Mouse (Mus musculus): ENCODE results near the gene Zfp541. TPM values are rescaled to one million over a fixed set of nuclear protein-coding genes. Genes with fewer than 3 reads are reported as not detected.
A peak's percentile ranks its signal among the peaks of the same experiment; 100 is the strongest.

Zfp541 gene
- polyA plus RNA-seq, 1 experiment, result not detected

DNA sequence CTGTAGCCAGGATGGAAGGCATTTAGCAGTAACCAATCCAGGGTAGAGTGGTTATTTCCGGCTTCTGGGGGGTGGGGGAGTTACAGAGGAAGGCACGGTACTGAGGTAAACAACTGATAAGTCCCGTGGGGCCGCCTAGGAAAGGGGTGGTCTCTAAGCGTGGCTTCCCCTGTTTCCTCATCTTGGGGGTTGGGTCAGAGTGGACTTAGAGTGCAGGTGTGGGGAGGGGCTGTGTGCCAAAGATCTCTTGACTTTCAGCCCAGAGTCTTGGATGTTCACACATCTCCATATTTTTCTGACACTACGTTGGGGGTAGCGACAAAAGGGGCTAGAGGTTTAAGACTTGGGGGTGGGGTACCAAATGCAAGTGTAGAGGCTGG is 15.5 kb upstream of the Zfp541 start:
- Histone ChIP-seq H3K4me3 (ENCODE audit: low read depth, low read length) (peak overlapping the region; percentile 69), H3K27me3 (ENCODE audit: control insufficient read depth, insufficient read depth, low read length) (no peaks in the 10 kb centered on the region), H3K27ac (ENCODE audit: insufficient read depth, low read depth, low read length) (peak overlapping the region; percentile 98), H3K4me1 (ENCODE audit: control insufficient read depth, insufficient read depth, insufficient read length, low read length) (peaks cover 26% of the 10 kb centered on the region), H3K36me3 (ENCODE audit: control insufficient read depth, insufficient read depth, low read length) (no peaks in the 10 kb centered on the region)
- WGBS, result 0% methylated on average over 7 of the region's 7 CpGs
- 0 out of 2 replicates have a peak, but pooled peaks have one; percentile 16 for TF ChIP-seq POLR2A (IDR thresholded peaks at IDR 0.05; ENCODE audit: low read depth, low read length)
- TF ChIP-seq CTCF (IDR thresholded peaks at IDR 0.05; ENCODE audit: extremely low read depth, insufficient read length, insufficient replicate concordance, low read depth, low read length), result peak; percentile 6; the same call in 1 of the 2 replicates

GRCm38 (mm10) chr7:16046481-16047337 is 14.9 kb upstream of the Zfp541 start:
- 1% methylated on average over 46 of the region's 46 CpGs for WGBS

GRCm38 (mm10) chr7:16047338-16048146 is 14.1 kb upstream of the Zfp541 start, which contains the start of gene Bicra:
Gene Bicra, minus strand, starts transcription at chr7:16047921.
- H3K27me3 ChIP-seq (ENCODE audit: control insufficient read depth, insufficient read depth, low read length), result no peaks in the 10 kb centered on the region
- peak within 1 kb of the TSS; percentile 98 for H3K27ac ChIP-seq (ENCODE audit: insufficient read depth, low read depth, low read length)
- peak within 1 kb of the TSS; percentile 79 for H3K4me3 ChIP-seq (ENCODE audit: low read depth, low read length)
- WGBS, result under 1% methylated on average over 66 of the region's 69 CpGs
- peaks cover 26% of the 10 kb centered on the region for H3K4me1 ChIP-seq (ENCODE audit: control insufficient read depth, insufficient read depth, insufficient read length, low read length)
- TF ChIP-seq CTCF (IDR thresholded peaks at IDR 0.05; ENCODE audit: extremely low read depth, insufficient read length, insufficient replicate concordance, low read depth, low read length) (no peak), POLR2A (IDR thresholded peaks at IDR 0.05; ENCODE audit: low read depth, low read length) (peak; percentile 57)
- H3K36me3 ChIP-seq (ENCODE audit: control insufficient read depth, insufficient read depth, low read length), result no peaks in the 10 kb centered on the region

More at GRCm38 (mm10) chr7:16046481-16047337, 14.9 kb upstream of the Zfp541 start:
- Histone ChIP-seq H3K36me3 (ENCODE audit: control insufficient read depth, insufficient read depth, low read length) (no peaks in the 10 kb centered on the region), H3K27me3 (ENCODE audit: control insufficient read depth, insufficient read depth, low read length) (no peaks in the 10 kb centered on the region), H3K4me3 (ENCODE audit: low read depth, low read length) (peak overlapping the region; percentile 69), H3K27ac (ENCODE audit: insufficient read depth, low read depth, low read length) (peak overlapping the region; percentile 98), H3K4me1 (ENCODE audit: control insufficient read depth, insufficient read depth, insufficient read length, low read length) (peaks cover 26% of the 10 kb centered on the region)
- TF ChIP-seq POLR2A (IDR thresholded peaks at IDR 0.05; ENCODE audit: low read depth, low read length), result no peak; the same call in none of the 2 replicates
- TF ChIP-seq CTCF (IDR thresholded peaks at IDR 0.05; ENCODE audit: extremely low read depth, insufficient read length, insufficient replicate concordance, low read depth, low read length), result no peak

GRCm38 (mm10) chr7:16048164-16048564 is 13.4 kb upstream of the Zfp541 start:
- under 1% methylated on average over 20 of the region's 20 CpGs for WGBS
- Histone ChIP-seq H3K4me1 (ENCODE audit: control insufficient read depth, insufficient read depth, insufficient read length, low read length) (peaks cover 26% of the 10 kb centered on the region), H3K27me3 (ENCODE audit: control insufficient read depth, insufficient read depth, low read length) (no peaks in the 10 kb centered on the region), H3K36me3 (ENCODE audit: control insufficient read depth, insufficient read depth, low read length) (no peaks in the 10 kb centered on the region), H3K27ac (ENCODE audit: insufficient read depth, low read depth, low read length) (peak overlapping the region; percentile 78), H3K4me3 (ENCODE audit: low read depth, low read length) (peak overlapping the region; percentile 79)
- no peak for TF ChIP-seq CTCF (IDR thresholded peaks at IDR 0.05; ENCODE audit: extremely low read depth, insufficient read length, insufficient replicate concordance, low read depth, low read length)
- no peak; the same call in 1 of the 2 replicates for TF ChIP-seq POLR2A (IDR thresholded peaks at IDR 0.05; ENCODE audit: low read depth, low read length)

GRCm38 (mm10) chr7:16048675-16049575 is 12.7 kb upstream of the Zfp541 start:
- H3K4me1 ChIP-seq (ENCODE audit: control insufficient read depth, insufficient read depth, insufficient read length, low read length), result peaks cover 25% of the 10 kb centered on the region
- H3K27me3 ChIP-seq (ENCODE audit: control insufficient read depth, insufficient read depth, low read length), result no peaks in the 10 kb centered on the region
- WGBS, result 2% methylated on average over 36 of the region's 36 CpGs
- TF ChIP-seq POLR2A (IDR thresholded peaks at IDR 0.05; ENCODE audit: low read depth, low read length), result no peak
- TF ChIP-seq CTCF (IDR thresholded peaks at IDR 0.05; ENCODE audit: extremely low read depth, insufficient read length, insufficient replicate concordance, low read depth, low read length), result no peak
- H3K4me3 ChIP-seq (ENCODE audit: low read depth, low read length), result peak overlapping the region; percentile 79
- no peaks in the 10 kb centered on the region for H3K36me3 ChIP-seq (ENCODE audit: control insufficient read depth, insufficient read depth, low read length)
- peak overlapping the region; percentile 78 for H3K27ac ChIP-seq (ENCODE audit: insufficient read depth, low read depth, low read length)

- Histone ChIP-seq H3K4me3 (ENCODE audit: low read depth, low read length) (peak overlapping the region; percentile 79; the same call in 1 of the 2 replicates), H3K27ac (ENCODE audit: insufficient read depth, low read depth, low read length) (peak overlapping the region; percentile 78), H3K27me3 (ENCODE audit: control insufficient read depth, insufficient read depth, low read length) (no peaks in the 10 kb centered on the region), H3K4me1 (ENCODE audit: control insufficient read depth, insufficient read depth, insufficient read length, low read length) (peaks cover 19% of the 10 kb centered on the region; the same call in 1 of the 2 replicates), H3K36me3 (ENCODE audit: control insufficient read depth, insufficient read depth, low read length) (no peaks in the 10 kb centered on the region)
- TF ChIP-seq POLR2A (IDR thresholded peaks at IDR 0.05; ENCODE audit: low read depth, low read length) (no peak), CTCF (IDR thresholded peaks at IDR 0.05; ENCODE audit: extremely low read depth, insufficient read length, insufficient replicate concordance, low read depth, low read length) (no peak)
- 42% methylated on average over 7 of the region's 7 CpGs for WGBS
Observed at GRCm38 (mm10) chr7:16049576-16049915, 12.1 kb upstream of the Zfp541 start.

Measured in small intestine, adult 2 months (tissue).